Mouse (Mus musculus): ENCODE data around the gene Paox.

Paox gene

DNA sequence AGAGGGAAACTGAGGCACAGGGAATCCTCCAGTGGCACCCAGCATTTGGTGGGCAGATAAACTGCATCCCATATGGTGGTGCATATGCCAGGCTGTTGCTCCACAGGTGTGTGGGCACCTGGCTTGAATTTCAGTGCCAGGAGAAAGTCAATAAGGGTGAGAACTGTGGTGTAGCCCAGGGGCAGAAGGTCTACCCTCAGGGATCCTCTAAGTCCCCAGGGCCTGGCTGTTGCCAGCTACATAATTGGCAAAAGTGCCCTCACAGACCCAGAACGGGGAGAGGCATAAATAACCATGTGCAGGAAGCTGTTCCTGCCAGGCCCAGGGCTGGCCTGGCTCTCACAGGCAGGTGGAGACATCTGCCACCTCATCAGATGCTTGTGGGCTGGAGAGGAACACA, 57.3 kb downstream of the Paox start, which contains the start of gene Olfr523:
Gene Olfr523 (plus strand): TSS at position 282 of the 400 bp plus-strand sequence.
- DNase-seq: no peak

DNA sequence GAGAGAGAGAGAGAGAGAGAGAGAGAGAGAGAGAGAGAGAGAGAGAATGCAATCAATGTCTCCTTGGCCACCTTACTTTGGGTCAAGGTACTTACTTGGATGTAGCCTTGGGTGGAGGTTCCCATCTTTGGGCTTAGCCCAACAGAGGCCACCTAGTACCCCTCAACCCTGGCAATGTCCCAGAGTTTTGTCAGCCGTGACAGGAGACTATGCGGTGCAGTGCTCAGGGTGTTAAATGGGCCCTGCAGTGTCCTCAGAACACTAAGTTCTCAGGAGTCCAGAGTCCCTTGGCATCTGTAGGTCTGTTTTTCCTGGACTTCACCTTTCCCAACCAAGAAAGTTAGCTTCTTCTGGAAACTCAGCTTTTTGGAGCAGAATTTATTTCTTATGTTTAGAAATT, 63.6 kb downstream of the Paox start:
- DNase-seq: no peak

DNA sequence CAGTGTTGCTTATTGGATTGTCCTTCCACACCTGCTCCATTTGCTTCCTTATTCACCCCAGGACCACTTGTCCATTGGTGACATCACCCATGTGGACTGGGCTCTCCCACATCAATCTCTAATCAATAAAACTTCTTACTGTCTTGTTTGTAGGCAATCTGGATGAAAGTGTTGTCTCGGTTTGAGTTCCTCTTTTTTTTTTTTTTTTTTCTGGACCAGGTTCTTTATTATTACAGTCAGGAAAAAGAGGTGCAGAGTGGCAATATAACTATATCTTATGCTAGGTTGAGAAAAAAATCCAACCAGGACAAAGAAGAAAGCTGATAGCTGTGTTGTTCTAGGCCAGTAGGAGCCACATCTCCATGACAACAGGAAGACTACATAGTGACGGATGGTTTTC, 65.1 kb downstream of the Paox start:
- DNase-seq: no peak

DNA sequence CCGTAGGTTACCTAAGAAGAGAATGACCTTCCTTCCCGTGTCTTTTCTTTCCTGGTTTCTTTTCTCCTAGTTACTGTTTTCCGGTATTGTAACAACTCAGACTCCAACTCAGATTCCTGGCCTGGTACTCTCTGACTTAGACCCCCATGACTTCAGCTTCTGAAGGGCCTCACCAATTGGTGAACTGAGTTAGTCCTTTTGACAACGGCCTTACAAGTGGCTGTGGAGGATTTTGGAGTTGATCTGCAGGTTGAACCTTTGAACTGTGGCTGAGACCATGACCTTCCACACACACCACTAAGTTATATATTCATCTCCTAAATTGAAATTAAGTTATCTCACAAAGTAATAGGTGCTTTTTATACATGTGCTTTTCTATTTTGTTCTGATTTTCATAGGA, 68.6 kb downstream of the Paox start:
- no peak for DNase-seq

Measured in layer of hippocampus, adult 9-11 months (tissue).